Mouse (Mus musculus) kidney, adult 2 months (tissue): Measurements from ENCODE around the gene Lman1l.

Experiments used
- CTCF ChIP-seq: fragments of 200-500 bp; conservative IDR thresholded peaks from 2 replicates; pipeline ENCODE4 v1.5.1; 2011; ENCODE audit warnings: low read depth, mild to moderate bottlenecking, control low read depth, low read length, moderate library complexity, mixed read lengths; ENCODE audit not compliant: insufficient read depth, insufficient read length
- POLR2A ChIP-seq: fragments of 200-500 bp; IDR thresholded peaks from one replicate; pipeline ENCODE4 v1.6.1; 2011; ENCODE audit warnings: low read depth, low read length, control low read depth

- TF ChIP-seq CTCF (no peak), POLR2A (no peak)
These were observed 58.9 kb downstream of the Lman1l start for GRCm38 (mm10) chr9:57561711-57562099.
